Mouse (Mus musculus) kidney, adult 2 months (tissue): Measurements from ENCODE around the gene Krtap5-3.

ENCODE experiments used
- CTCF ChIP-seq: fragments of 200-500 bp; conservative IDR thresholded peaks from 2 replicates; pipeline ENCODE4 v1.5.1; 2011; ENCODE audit warnings: low read depth, mild to moderate bottlenecking, control low read depth, low read length, moderate library complexity, mixed read lengths; ENCODE audit not compliant: insufficient read depth, insufficient read length
- POLR2A ChIP-seq: fragments of 200-500 bp; IDR thresholded peaks from one replicate; pipeline ENCODE4 v1.6.1; 2011; ENCODE audit warnings: low read depth, low read length, control low read depth

GRCm38 (mm10) chr7:142211559-142211958 is 10.4 kb downstream of the Krtap5-3 start, which contains the start of gene Gm7579:
- TF ChIP-seq CTCF: no peak
- TF ChIP-seq POLR2A: no peak
